Mouse (Mus musculus) telencephalon, adult 2 months (tissue): ENCODE measurements around the gene Mkrn2.
A peak's percentile ranks its signal among the peaks of the same experiment; 100 is the strongest.

Experiments used
- DNase-seq: peaks from one replicate; pipeline ENCODE4 v3.0.0-alpha.2; 2011; ENCODE audit warnings: low read depth, low spot score

The Mkrn2 gene

GRCm38 (mm10) chr6:115601715-115602523 lies at the start of gene Mkrn2:
Gene Mkrn2, plus strand, starts transcription at chr6:115601902.
- peak; percentile 55 for DNase-seq

DNA sequence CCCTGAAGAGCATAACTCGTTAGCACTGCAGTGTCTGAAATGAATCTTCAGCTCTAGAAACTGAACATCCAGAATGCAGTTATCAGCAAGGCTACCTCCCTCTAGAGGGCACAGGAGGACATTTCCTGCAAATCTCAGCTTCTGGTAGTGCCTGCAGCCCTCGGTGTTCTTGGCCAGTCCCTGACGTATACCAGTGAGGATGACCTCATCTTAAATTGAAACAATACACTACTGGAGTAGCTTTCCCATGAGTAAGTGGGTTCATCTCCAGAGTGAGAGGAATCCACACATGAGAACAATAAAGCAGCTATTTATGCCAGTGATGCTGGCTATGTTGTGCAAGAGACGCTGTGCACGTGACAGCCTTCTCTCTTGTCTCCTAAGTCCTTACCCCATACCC lies 46.2 kb upstream of the Mkrn2 start:
- peak; percentile 13 for DNase-seq

GRCm38 (mm10) chr6:115558176-115558575 lies 43.5 kb upstream of the Mkrn2 start:
- DNase-seq = no peak

GRCm38 (mm10) chr6:115559651-115560632 lies 41.8 kb upstream of the Mkrn2 start:
- DNase-seq = no peak

DNA sequence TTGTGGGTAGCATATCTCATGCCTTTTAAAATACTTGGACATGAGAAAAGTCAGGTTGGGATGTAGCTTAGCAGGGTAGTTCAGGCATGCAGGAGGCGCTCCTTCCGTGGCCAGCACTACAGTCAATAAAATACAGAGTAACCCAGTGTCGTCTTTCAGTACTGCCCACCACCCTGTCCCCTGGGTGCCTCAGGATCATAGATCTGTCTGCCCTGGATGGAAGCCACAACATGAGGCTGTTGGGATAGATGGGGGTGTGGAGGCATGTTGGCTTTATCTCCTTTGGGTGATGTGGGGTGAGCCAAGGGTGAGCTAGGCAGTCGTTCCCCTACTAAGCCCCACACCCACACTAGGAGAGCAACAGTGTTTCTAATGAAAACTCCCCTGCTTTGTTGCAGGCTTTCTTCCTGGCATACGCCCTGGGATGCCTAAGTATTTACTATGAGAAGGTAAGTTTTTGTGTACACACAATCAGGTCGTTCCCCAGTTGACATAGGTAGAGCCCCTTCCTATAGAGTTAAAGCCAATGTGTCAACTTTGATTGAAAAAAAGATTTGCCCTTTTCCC lies 36.1 kb upstream of the Mkrn2 start:
- DNase-seq = no peak

DNA sequence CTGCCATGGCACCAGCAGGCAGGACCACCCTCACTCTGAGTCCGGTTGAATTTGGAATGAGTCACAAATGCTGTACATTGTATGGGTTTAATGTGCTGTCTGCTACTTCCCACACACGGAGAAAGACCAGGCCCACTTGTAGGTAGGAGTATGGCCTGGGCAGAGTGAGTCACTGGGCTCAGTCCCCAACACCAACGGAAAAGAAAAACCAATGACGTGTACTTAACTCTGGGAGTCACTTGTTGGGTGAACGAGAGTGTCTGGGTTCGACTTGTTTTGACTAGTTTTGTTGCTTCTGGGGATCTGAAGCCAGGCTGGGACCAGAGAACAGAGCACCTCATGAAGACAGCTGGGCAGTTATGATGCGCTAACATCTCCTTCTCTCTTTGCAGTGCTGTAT lies 27.5 kb upstream of the Mkrn2 start:
- DNase-seq = peak; percentile 2

- DNase-seq = no peak
Observed at GRCm38 (mm10) chr6:115577407-115577806, 24.3 kb upstream of the Mkrn2 start.

- DNase-seq = no peak
Observed at GRCm38 (mm10) chr6:115577941-115578340, 23.8 kb upstream of the Mkrn2 start.

DNA sequence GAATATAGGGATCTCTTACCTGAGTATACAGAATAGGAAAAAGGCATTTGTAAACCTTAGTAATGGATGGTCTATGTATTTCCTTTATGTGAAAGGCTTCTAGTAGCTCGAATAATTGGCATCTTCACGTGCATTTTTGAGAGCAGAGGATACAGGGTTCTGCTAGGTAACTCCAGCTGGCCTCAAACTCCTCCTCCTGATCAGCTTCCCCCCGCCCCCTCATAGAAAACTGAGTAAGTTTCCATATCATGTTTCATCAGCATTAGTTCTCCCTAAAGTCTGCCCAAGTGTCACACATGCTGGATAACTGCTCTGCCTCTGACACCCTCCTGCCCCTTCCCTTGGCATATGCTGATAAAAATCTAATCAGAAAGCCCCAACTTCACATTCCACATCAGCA lies 20.9 kb upstream of the Mkrn2 start:
- DNase-seq = no peak

DNA sequence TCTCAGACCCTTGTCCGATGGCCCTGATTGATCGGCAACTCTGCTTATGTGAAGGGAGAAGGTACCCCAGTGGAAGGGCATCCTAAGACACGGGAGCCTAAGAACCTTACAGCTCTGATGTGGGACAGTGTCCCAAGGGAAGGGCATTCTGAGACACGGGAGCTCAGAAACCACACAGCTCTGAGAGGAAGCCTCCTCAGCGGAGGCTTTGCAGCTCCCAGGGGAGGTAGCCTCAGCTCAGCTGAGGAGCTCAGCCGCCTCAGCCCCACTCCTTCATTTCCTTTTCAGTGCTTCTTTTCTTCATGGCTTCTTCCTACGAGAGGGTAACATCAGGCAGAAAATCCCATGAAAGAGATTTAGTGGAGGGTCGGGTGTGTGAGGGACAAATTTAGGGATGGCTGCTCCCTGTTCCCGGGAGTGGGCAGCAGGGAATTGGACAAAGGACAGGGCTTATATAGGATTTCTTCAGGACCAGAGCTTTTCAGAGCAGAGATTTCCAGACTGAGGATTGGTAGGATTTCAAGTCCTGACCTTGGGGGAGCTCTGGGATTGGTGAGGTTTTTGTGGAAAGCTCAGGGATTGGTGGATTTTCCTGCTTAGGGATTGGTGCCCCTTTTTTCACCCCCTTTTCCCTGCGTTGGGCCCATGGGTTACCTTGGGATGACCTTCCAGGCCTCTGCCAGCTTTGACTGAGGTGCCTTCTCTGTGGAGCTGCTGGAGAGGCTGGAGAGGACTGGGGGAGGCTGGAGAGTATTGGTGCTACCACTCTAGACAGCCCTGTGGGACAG lies 19.2 kb upstream of the Mkrn2 start:
- DNase-seq = no peak

GRCm38 (mm10) chr6:115583430-115584125 lies 18.1 kb upstream of the Mkrn2 start:
- DNase-seq = no peak

GRCm38 (mm10) chr6:115584176-115584575 lies 17.5 kb upstream of the Mkrn2 start:
- DNase-seq = no peak

GRCm38 (mm10) chr6:115586321-115586720 lies 15.4 kb upstream of the Mkrn2 start:
- no peak for DNase-seq

DNA sequence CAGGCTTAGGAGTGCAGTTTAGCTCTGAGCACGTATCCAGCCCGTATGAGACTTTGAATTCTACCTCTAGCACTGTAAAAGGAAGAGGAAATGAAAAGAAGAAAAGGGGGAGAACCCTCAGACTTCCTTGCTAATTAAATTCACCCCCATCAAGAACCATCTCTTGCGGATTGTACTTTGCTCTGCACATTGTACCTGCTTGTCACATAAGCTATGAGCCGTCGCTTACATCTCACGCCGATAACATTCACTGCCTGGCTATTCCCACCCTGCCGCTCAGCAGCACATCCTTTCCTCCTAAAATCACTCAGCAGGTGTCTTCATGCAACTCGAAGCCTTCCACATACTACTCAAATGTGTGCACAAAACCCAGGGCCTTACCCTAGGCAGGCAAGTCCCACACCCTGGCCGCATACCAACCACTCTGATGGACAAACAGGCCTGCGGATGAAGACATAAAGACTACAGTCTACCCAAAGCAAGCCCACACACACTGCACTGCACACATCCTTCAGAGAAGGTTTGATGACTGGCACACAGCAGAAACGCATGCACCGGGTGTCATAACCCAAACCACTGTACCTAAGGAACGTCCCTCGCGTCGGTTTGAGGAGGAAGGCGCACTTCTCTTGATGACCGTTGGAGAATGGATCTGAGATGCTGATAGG lies 9.9 kb upstream of the Mkrn2 start:
- DNase-seq = no peak

DNA sequence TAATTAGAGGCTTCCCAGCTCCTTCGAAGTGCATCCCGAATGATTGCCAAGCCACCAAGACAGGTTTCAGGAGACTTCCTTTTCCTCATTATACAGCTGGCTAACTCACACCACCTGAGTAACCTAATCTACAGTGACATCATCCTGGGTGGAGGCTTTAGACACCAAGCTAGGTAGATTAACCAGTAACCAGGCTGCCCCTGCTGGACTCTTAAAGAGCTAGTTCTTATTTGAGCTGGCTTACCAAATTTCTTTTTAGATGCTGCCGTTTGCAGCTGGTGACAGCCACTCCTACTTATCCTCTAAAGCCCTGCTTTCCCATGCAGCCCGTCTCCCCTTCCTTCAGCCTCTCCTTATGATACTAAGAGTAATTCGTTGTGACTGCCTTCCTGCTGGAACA lies 9.2 kb upstream of the Mkrn2 start, which contains the start of gene Mkrn2os:
Mkrn2os (minus strand) TSS at position 119 of the 400 bp plus-strand sequence.
- DNase-seq = no peak

DNA sequence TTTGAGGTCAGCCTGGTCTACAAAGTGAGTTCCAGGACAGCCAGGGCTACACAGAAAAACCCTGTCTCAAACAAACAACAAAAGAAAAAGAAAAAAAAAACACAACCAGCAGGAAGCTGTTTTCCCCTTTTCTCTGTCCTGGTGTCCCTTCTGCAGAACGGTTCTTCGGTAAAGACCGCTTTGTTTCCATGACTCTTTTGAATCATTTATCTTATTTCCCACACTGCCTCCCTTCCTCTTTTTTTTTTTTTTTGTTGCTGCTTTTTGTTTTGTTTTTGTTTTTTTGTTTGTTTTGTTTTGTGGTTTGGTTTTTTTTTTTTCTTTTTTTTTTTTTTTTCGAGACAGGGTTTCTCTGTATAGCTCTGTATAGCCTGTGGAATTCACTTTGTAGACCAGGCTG lies 8.4 kb upstream of the Mkrn2 start:
- no peak for DNase-seq

DNA sequence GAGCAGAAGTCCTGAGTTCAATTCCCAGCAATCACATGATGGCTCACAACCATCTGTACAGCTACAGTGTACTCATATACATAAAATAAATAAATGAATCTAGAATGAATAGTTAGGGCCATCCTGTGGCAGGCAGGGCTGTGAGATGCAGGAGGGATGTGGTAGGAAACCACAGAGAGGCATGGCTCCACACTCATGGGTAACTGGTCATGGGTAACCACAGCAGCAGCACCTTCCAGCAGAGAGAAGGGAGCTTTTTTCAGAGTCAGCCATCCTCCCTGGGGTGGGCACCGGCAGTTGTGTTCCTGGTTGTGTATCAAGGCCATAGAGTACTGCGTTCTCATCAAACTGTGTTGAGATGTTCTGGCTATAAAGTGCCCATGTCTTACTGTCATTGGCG lies 7.2 kb upstream of the Mkrn2 start:
- DNase-seq = no peak

DNA sequence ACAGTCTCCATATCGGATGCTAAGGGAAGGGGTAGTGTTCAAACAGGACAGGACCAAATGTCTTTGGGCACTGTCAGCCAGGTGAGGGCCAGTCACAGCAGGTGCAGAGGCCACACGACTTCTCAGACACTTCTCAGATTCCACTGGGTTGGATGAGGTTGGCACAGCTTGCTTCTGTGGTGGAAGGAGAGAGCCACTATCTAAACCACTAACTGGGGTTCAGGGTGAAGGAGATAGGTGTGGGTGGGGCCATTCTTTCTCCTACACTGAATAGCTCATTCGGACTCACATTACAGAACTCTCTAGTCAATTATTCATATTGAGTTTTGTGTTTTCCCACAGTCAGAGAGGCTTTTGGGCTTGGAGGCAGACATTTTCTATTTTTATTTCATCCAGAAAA lies 6.0 kb upstream of the Mkrn2 start:
- no peak for DNase-seq

DNA sequence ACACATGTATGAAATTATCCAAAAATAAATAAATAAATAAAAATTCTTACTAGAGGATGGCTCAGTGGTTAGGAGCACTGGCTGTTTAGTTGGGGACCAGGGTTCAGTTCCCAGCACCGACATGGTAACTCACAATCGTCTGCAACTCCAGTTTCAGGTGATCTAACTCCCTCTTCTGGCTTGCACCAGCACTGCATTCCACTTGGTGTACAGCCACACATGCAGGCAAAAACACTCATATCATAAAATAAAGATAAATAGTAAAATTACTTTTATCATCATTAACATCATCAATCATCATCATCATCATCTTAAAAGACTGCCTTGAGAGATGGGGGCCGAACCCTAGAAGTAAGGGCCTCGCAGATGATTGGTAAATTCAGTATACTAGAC lies 384 bp upstream of the Mkrn2 start:
- DNase-seq = no peak

DNA sequence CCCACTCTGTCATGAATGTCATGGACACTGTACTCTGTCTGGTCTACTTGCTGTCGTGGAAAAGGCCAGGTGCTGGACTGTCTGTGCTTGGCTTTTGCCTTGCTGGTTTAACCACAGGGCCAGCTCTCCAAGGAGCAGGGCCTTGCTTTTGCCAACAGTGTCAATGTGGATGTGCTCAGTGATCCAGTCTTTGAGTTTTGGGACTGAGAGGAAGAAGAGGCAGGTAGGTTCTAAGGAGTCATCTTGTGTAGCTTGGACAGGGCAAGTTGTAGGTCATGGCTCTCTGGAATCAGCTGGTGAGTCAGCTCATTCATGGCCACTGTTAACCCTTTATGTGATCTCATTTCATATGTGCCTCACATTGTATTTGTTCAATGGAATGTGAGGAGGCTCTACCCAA lies 4.8 kb downstream of the Mkrn2 start:
- no peak for DNase-seq
